Mouse (Mus musculus) myocyte (in vitro differentiated cells): Measurements from ENCODE around the gene Cd300lb.

ENCODE experiments used
- CEBPB ChIP-seq: IDR thresholded peaks from 2 replicates; pipeline ENCODE4 v1.6.1; 2011; ENCODE audit warnings: mild to moderate bottlenecking, moderate library complexity; ENCODE audit not compliant: poor library complexity, insufficient read depth, severe bottlenecking
- E2F4 ChIP-seq: IDR thresholded peaks from one replicate; pipeline ENCODE4 v1.6.1; 2011; ENCODE audit warnings: mild to moderate bottlenecking, control low read depth, moderate library complexity; ENCODE audit not compliant: insufficient read depth
- MAX ChIP-seq: IDR thresholded peaks from one replicate; pipeline ENCODE4 v1.6.1; 2011; ENCODE audit warnings: low read depth, mild to moderate bottlenecking, control low read depth
- MYOD1 ChIP-seq, 3 experiments: IDR thresholded peaks; one replicate each; pipeline ENCODE4 v1.6.1; 2011; ENCODE audit warnings: control low read depth in 2 of 3, low read depth in 2 of 3, mild to moderate bottlenecking in 2 of 3, moderate library complexity in 1 of 3; ENCODE audit not compliant: insufficient read length in 2 of 3, control insufficient read depth in 1 of 3
- MYOG ChIP-seq, 3 experiments: IDR thresholded peaks; one replicate each; pipeline ENCODE4 v1.6.1; 2011; ENCODE audit warnings: control low read depth in 2 of 3, low read depth in 2 of 3, mild to moderate bottlenecking in 2 of 3; ENCODE audit not compliant: insufficient read length in 2 of 3, control insufficient read depth in 1 of 3, insufficient read depth in 1 of 3
- POLR2A ChIP-seq: IDR thresholded peaks from one replicate; pipeline ENCODE4 v1.6.1; 2011; ENCODE audit warnings: low read depth, mild to moderate bottlenecking, control low read depth, moderate library complexity; ENCODE audit not compliant: insufficient read length
- POLR2AphosphoS2 ChIP-seq: IDR thresholded peaks from one replicate; pipeline ENCODE4 v1.6.1; 2011; ENCODE audit warnings: low read depth, control low read depth; ENCODE audit not compliant: insufficient read length
- REST ChIP-seq: IDR thresholded peaks from one replicate; pipeline ENCODE4 v1.6.1; 2011; ENCODE audit warnings: mild to moderate bottlenecking, control low read depth, moderate library complexity; ENCODE audit not compliant: insufficient read depth, insufficient read length
- SRF ChIP-seq: IDR thresholded peaks from one replicate; pipeline ENCODE4 v1.6.1; 2011; ENCODE audit warnings: low read depth; ENCODE audit not compliant: control insufficient read depth, insufficient read length
- TCF3 ChIP-seq: IDR thresholded peaks from one replicate; pipeline ENCODE4 v1.6.1; 2011; ENCODE audit warnings: low read depth, control low read depth; ENCODE audit not compliant: insufficient read length
- USF1 ChIP-seq: IDR thresholded peaks from one replicate; pipeline ENCODE4 v1.6.1; 2011; ENCODE audit warnings: low read depth, mild to moderate bottlenecking, control low read depth, moderate library complexity

GRCm38 (mm10) chr11:114914978-114915377 is 19.2 kb downstream of the Cd300lb start:
- no peak for TF ChIP-seq POLR2A
- TF ChIP-seq USF1, result no peak
- TF ChIP-seq E2F4, result no peak
- TF ChIP-seq MYOD1 (IDR thresholded peaks at IDR 0.05; ENCODE audit: control insufficient read depth in 1 of 3, insufficient read length in 2 of 3, low read depth in 2 of 3), result no peak
- TF ChIP-seq POLR2AphosphoS2, result no peak
- TF ChIP-seq REST, result no peak
- TF ChIP-seq TCF3, result no peak
- TF ChIP-seq MYOG (IDR thresholded peaks at IDR 0.05; ENCODE audit: control insufficient read depth in 1 of 3, insufficient read depth in 1 of 3, insufficient read length in 2 of 3, low read depth in 2 of 3), result no peak
- TF ChIP-seq MAX, result no peak
- no peak for TF ChIP-seq CEBPB
- TF ChIP-seq SRF, result no peak
